8 mouse cellular contexts compared by ENCODE assay signal in the genomic region with DNA sequence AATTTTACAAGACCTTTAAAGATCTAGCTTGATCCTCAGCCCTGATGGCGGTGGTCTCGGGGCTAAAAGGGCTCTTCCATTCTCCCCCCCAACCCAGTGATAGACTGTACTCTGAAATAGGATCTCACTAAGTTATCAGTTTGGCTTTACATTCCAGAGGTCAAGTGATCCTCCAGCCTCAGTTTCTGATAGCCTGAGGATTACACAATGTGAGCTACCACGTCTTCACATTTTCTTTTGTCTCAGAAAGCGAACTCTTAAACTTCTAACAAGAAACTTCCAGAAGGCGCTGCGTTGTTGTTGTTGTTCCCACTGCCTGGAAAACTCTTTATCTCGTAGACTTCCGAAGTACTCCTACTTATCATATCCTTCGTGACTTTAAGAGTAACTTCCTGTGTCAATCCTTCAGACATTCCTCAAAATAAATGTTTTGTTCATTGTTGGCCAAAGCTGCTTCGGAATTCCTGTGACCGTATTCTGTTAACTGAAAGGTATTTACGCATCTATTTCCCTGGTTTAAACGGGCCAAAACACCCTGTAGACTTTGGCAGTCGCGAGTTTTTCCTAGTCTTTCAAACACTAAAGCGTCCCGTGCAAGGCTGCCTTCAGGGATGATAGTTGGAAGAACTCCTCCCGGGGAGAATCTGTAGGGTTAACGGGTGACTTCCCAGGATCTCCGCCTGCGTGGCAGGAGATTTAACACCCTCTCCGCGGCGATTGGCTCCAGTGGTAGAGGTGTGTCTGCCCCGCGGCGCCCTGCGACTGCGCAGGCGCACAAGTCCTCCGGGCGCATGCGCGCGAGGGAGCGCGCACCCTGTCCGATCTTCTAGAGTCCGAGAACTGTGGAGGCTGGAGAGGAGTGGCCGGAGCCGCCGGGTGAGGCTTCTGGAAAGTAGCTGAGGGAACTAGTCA. TPM values are rescaled to one million over a fixed set of nuclear protein-coding genes. Genes with fewer than 3 reads are reported as not detected.
A peak's percentile ranks its signal among the peaks of the same experiment; 100 is the strongest.
DNase-seq lines count a peak whose midpoint lies in the region; ATAC-seq lines count a peak whose summit lies in the region.

A gene (plus strand): TSS at position 786 of the 912 bp plus-strand sequence.

- peaks cover 14% of the 10 kb centered on the region for H3K36me3 ChIP-seq in heart, embryonic 13.5 days
- peaks cover 11% of the 10 kb centered on the region for H3K36me3 ChIP-seq in liver, embryonic 12.5 days
- H3K36me3 ChIP-seq in stomach, embryonic 15.5 days: no peaks in the 10 kb centered on the region; the same call in 1 of the 2 replicates

- no peaks in the 10 kb centered on the region for H3K27me3 ChIP-seq in heart, embryonic 13.5 days (replicated peaks)
- no peaks in the 10 kb centered on the region for H3K27me3 ChIP-seq in liver, embryonic 12.5 days (replicated peaks)
- H3K27me3 ChIP-seq in stomach, embryonic 15.5 days (replicated peaks): no peaks in the 10 kb centered on the region

- H3K4me3 ChIP-seq in brown adipose tissue, adult 24 weeks (ENCODE audit: insufficient read depth, low read depth, low read length): peak within 1 kb of the TSS; percentile 97
- peak within 1 kb of the TSS; percentile 81 for H3K4me3 ChIP-seq in heart, embryonic 13.5 days
- H3K4me3 ChIP-seq in liver, embryonic 12.5 days: peak within 1 kb of the TSS; percentile 82
- H3K4me3 ChIP-seq in stomach, embryonic 15.5 days (replicated peaks): peak within 1 kb of the TSS; percentile 76

- peak; percentile 94 for DNase-seq in CD4-positive, CD25-positive, alpha-beta regulatory T cell, adult 2 months (ENCODE audit: low read depth, low spot score)
- peak; percentile 33 for DNase-seq in fat pad, adult 2 months (ENCODE audit: extremely low read depth, low read depth, low spot score)
- DNase-seq in kidney, postnatal 10 days: peak; percentile 96
- DNase-seq in natural killer cell, adult 2 months (ENCODE audit: low spot score in 2 of 2): peak; percentile 89

- H3K9ac ChIP-seq in heart, embryonic 13.5 days: peak within 1 kb of the TSS; percentile 89
- peak within 1 kb of the TSS; percentile 90 for H3K9ac ChIP-seq in liver, embryonic 12.5 days
- peak within 1 kb of the TSS; percentile 55 for H3K9ac ChIP-seq in stomach, embryonic 15.5 days

- under 1% methylated on average over 42 of the region's 42 CpGs for WGBS in heart, embryonic 13.5 days
- under 1% methylated on average over 42 of the region's 42 CpGs for WGBS in liver, embryonic 12.5 days (ENCODE audit: insufficient replicate concordance)
- 1% methylated on average over 42 of the region's 42 CpGs for WGBS in stomach, embryonic 15.5 days

- H3K4me1 ChIP-seq in brown adipose tissue, adult 24 weeks (ENCODE audit: control insufficient read depth, insufficient read depth, insufficient read length, low read length): peaks cover 8% of the 10 kb centered on the region
- H3K4me1 ChIP-seq in heart, embryonic 13.5 days: peaks cover 27% of the 10 kb centered on the region
- H3K4me1 ChIP-seq in liver, embryonic 12.5 days: peaks cover 69% of the 10 kb centered on the region
- peaks cover 6% of the 10 kb centered on the region; the same call in 1 of the 2 replicates for H3K4me1 ChIP-seq in stomach, embryonic 15.5 days

- no peaks in the 10 kb centered on the region for H3K9me3 ChIP-seq in heart, embryonic 13.5 days
- no peaks in the 10 kb centered on the region for H3K9me3 ChIP-seq in liver, embryonic 12.5 days (replicated peaks)
- H3K9me3 ChIP-seq in stomach, embryonic 15.5 days: no peaks in the 10 kb centered on the region

- H3K4me2 ChIP-seq in heart, embryonic 13.5 days: peak within 1 kb of the TSS; percentile 87
- H3K4me2 ChIP-seq in liver, embryonic 12.5 days: peak within 1 kb of the TSS; percentile 89
- peak within 1 kb of the TSS; percentile 63 for H3K4me2 ChIP-seq in stomach, embryonic 15.5 days

- peak within 1 kb of the TSS; percentile 92 for H3K27ac ChIP-seq in brown adipose tissue, adult 24 weeks (replicated peaks; ENCODE audit: low read depth, low read length)
- peak within 1 kb of the TSS; percentile 90 for H3K27ac ChIP-seq in heart, embryonic 13.5 days (replicated peaks)
- H3K27ac ChIP-seq in liver, embryonic 12.5 days: peak within 1 kb of the TSS; percentile 84
- peak within 1 kb of the TSS; percentile 92 for H3K27ac ChIP-seq in stomach, embryonic 15.5 days

- peak; percentile 92 for ATAC-seq in heart, embryonic 13.5 days (ENCODE audit: extremely low read depth, insufficient number of reproducible peaks, low FRiP score, low TSS enrichment)
- peak; percentile 91 for ATAC-seq in liver, embryonic 12.5 days
- peak; percentile 96 for ATAC-seq in stomach, embryonic 15.5 days (ENCODE audit: insufficient read depth, low FRiP score, low read depth)

RNA-seq across cellular contexts. Expression of the gene that starts here (rescaled TPM):
- polyA plus RNA-seq in brown adipose tissue, adult 24 weeks (2012; ENCODE audit: insufficient read depth, insufficient read length, missing spikeins): 33.7 and 42.4 TPM in 2 replicates
- polyA plus RNA-seq in heart, embryonic 13.5 days (2015; fragmentation: Nextera tagmentation; extraction: Ambion mirVana): 46.4 and 48.0 TPM in 2 replicates
- 48.5 and 49.6 TPM in 2 replicates for polyA plus RNA-seq in liver, embryonic 12.5 days (2016; fragmentation: Nextera tagmentation; extraction: Ambion mirVana)
- 43.5 and 50.6 TPM in 2 replicates for polyA plus RNA-seq in stomach, embryonic 15.5 days (2015; fragmentation: Nextera tagmentation; extraction: Ambion mirVana)

Comparison
In these comparisons a context has a peak if more than half of its experiments do, and no peak if none do; other contexts are left out.
1. Peak in every context shown above with its lines: DNase-seq, ATAC-seq, H3K4me3 ChIP-seq and H3K27ac ChIP-seq.
2. DNase-seq: peak in every context shown above with its lines; median percentile 96 in kidney, postnatal 10 days; 94 in CD4-positive, CD25-positive, alpha-beta regulatory T cell, adult 2 months; 89 in natural killer cell, adult 2 months; 33 in fat pad, adult 2 months.